Mouse (Mus musculus) limb, embryonic 12.5 days (tissue): ENCODE results near the gene Lrfn3. TPM values are rescaled to one million over a fixed set of nuclear protein-coding genes. Genes with fewer than 3 reads are reported as not detected.

Experiments
- ATAC-seq: fragments of 200-750 bp; cut with Nextera tagmentation; 2 replicates; pipeline ENCODE4 v1.8.0; 2017; ENCODE audit warnings: low read depth, moderate TSS enrichment; ENCODE audit not compliant: insufficient number of reproducible peaks, insufficient read depth, low FRiP score, low TSS enrichment
- H3K27ac ChIP-seq: fragments of 300-500 bp; sonication (generic); 2 replicates; pipeline ENCODE4 v1.5.1; 2016; ENCODE audit warnings: mild to moderate bottlenecking, moderate library complexity
- H3K27me3 ChIP-seq: fragments of 300-500 bp; sonication (generic); 2 replicates; pipeline ENCODE4 v1.6.1; 2016; ENCODE audit warnings: mild to moderate bottlenecking, moderate library complexity
- H3K36me3 ChIP-seq: fragments of 300-500 bp; sonication (generic); 2 replicates; pipeline ENCODE4 v1.6.1; 2016; ENCODE audit warnings: mild to moderate bottlenecking, moderate library complexity
- H3K4me1 ChIP-seq: fragments of 300-500 bp; sonication (generic); replicated peaks from 2 replicates; pipeline ENCODE4 v1.6.1; 2016
- H3K4me2 ChIP-seq: fragments of 300-500 bp; sonication (generic); 2 replicates; pipeline ENCODE4 v1.6.1; 2016; ENCODE audit warnings: mild to moderate bottlenecking, moderate library complexity
- H3K4me3 ChIP-seq: fragments of 300-500 bp; sonication (generic); replicated peaks from 2 replicates; pipeline ENCODE4 v1.5.1; 2016; ENCODE audit warnings: mild to moderate bottlenecking
- H3K9ac ChIP-seq: fragments of 300-500 bp; sonication (generic); replicated peaks from 2 replicates; pipeline ENCODE4 v1.6.1; 2016; ENCODE audit warnings: mild to moderate bottlenecking, moderate library complexity
- H3K9me3 ChIP-seq: fragments of 300-500 bp; sonication (generic); 2 replicates; pipeline ENCODE4 v1.6.1; 2016; ENCODE audit warnings: mild to moderate bottlenecking, moderate library complexity
- WGBS: fragments of 180-500 bp; shearing (Covaris S2); methylation state at CpG from one replicate; pipeline ENCODE4 v1.1.7; 2016; 5-methylcytosine and 5-hydroxymethylcytosine counted together
- polyA plus RNA-seq: library from polyadenylated mRNA; unstranded; fragments of >200 nt; fragmentation: Nextera tagmentation; extraction: Ambion mirVana; gene quantifications from 2 replicates; pipeline ENCODE4 v1.2.1, GENCODE M21; 2016

The Lrfn3 gene
- polyA plus RNA-seq, 1 experiment from 2014 or later: 6.2 TPM

DNA sequence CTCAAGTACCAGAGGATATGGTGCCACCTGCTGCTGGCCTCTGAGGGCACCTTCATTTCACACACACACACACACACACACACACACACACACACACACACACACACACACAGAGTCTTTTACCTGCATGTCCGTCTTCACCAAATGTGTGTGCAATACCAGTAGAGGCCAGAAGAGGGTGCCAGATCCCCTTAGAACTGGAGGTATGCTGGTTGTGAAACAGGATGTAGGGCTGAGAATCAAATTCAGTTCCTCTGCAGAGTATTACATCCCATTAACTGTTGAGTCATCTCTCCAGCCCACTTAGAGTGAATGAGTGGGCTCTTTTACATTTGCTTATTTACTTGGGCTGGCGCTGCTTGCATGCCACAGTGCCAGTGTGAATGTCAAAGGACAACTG is 37.2 kb downstream of the Lrfn3 start:
- 41% methylated on average over 2 of the region's 2 CpGs for WGBS
- Histone ChIP-seq H3K9me3 (peaks cover 7% of the 10 kb centered on the region; the same call in 1 of the 2 replicates), H3K4me2 (no peak overlapping the region), H3K27ac (no peak overlapping the region), H3K27me3 (no peaks in the 10 kb centered on the region), H3K9ac (no peak overlapping the region), H3K36me3 (no peaks in the 10 kb centered on the region), H3K4me1 (peaks cover 14% of the 10 kb centered on the region), H3K4me3 (no peak overlapping the region)
- ATAC-seq: no peak

DNA sequence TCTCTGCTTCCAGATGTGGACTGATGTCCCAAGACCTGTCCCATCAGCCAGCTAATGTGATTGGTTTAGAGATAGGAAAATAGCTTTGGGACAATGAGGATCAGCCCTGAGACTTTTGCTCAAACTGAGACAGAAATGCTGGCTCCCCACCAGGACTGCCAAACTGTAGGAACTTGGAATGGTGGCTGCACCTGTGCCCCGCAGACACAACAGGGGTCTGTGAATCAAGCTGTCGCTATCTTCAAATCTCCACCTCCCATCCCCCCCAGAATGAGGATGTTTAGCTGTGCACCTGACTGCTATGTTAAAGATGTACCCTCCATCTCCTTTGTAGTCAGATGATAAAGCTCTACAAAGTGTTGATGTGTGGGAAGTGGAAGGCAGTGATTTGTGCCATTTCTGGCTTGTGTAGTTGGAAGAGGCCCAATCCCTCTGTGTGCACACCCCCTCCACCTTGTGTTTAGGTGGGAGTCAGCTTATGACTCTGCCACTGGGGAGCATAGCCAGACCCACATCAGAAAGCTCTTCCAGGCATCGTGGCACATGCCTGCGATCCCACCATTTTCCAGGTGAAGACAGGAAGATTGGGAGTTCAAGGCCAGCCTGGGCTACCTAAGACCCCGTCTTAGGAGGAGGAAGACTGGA is 38.1 kb downstream of the Lrfn3 start:
- Histone ChIP-seq H3K9me3 (peaks cover 7% of the 10 kb centered on the region; the same call in 1 of the 2 replicates), H3K4me1 (peaks cover 14% of the 10 kb centered on the region), H3K36me3 (peaks cover 1% of the 10 kb centered on the region; the same call in 1 of the 2 replicates), H3K27me3 (no peaks in the 10 kb centered on the region), H3K4me3 (no peak overlapping the region), H3K9ac (no peak overlapping the region), H3K4me2 (no peak overlapping the region), H3K27ac (no peak overlapping the region)
- WGBS: 83% methylated on average over 5 of the region's 5 CpGs
- ATAC-seq: no peak

DNA sequence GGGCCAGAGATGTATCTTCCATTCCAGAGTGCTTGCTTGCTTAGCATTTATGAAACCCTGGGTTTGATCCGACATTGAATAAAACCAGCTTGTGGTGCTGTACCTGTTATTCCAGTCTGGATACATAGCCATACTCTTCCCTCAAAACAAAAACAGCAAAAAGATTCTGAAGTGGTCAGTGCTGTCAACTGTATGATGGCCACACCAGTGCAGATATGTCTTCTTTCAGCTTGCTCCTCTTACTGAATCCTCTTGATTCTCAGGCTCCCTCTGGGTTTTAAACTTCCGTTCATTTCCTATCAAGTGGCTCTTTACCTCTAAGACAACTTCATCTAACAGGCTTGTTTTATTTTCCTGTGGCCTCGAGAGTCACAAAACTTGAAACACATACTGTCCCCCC is 38.8 kb downstream of the Lrfn3 start, which contains the start of gene Sdhaf1:
Sdhaf1 (minus strand) TSS at position 101 of the 400 bp plus-strand sequence.
- Histone ChIP-seq H3K9ac (no peak within 1 kb of the TSS; the same call in 1 of the 2 replicates), H3K4me2 (peak within 1 kb of the TSS; percentile 69), H3K36me3 (peaks cover 7% of the 10 kb centered on the region), H3K4me3 (peak within 1 kb of the TSS; percentile 73), H3K4me1 (peaks cover 14% of the 10 kb centered on the region), H3K27me3 (no peaks in the 10 kb centered on the region), H3K27ac (peak within 1 kb of the TSS; percentile 84), H3K9me3 (peaks cover 7% of the 10 kb centered on the region; the same call in 1 of the 2 replicates)
- ATAC-seq: no peak
- WGBS: 77% methylated on average over 3 of the region's 3 CpGs

DNA sequence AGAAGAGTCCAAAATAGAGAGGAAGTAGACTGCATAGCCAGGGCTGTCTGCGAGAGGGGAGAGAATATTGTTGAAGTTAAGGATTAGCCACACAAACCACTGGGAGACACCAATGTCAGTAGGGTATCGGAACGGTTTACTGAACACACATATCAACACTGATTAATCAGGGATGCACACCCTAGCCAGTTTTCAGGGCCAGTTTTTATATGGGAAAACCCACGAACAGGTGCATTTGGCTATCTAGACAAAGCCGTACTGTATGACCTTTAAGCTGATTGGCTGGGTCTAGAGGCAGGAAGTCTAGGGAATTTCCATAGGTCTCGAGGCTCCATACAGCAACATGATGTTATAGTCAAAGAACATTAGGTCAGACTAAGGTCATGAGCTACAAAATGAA is 39.7 kb downstream of the Lrfn3 start:
- ATAC-seq: no peak
- Histone ChIP-seq H3K9ac (no peak overlapping the region; the same call in 1 of the 2 replicates), H3K27me3 (no peaks in the 10 kb centered on the region), H3K4me3 (peak overlapping the region; percentile 73), H3K4me1 (peaks cover 14% of the 10 kb centered on the region), H3K36me3 (peaks cover 17% of the 10 kb centered on the region), H3K4me2 (peak overlapping the region; percentile 69), H3K9me3 (peaks cover 7% of the 10 kb centered on the region; the same call in 1 of the 2 replicates), H3K27ac (peak overlapping the region; percentile 84)
- WGBS: 46% methylated on average over 6 of the region's 6 CpGs

DNA sequence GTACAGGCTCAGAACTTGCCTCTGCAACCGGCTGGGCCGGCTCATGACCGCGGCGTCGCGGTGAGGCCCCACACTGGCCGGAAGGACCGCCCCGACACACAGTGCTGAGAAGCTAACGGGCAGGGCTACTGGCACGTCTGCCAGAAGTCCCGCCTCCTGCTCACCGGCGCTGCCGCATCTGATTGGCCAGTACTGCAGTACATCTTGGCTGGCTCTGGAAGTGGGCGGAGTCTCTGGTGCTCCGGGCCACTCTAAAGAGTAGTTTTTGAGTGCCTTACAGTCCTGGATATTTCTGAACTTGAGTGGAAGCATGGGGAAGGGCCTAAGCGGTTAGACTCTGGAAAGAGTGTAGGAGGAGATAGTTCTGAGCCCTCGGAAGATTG is 40.3 kb downstream of the Lrfn3 start:
- peak; percentile 98 for ATAC-seq
- H3K4me3 ChIP-seq: peak overlapping the region; percentile 73
- H3K9me3 ChIP-seq: peaks cover 7% of the 10 kb centered on the region; the same call in 1 of the 2 replicates
- H3K27ac ChIP-seq: peak overlapping the region; percentile 84
- H3K36me3 ChIP-seq: peaks cover 20% of the 10 kb centered on the region
- under 1% methylated on average over 20 of the region's 20 CpGs for WGBS
- H3K4me1 ChIP-seq: peaks cover 14% of the 10 kb centered on the region
- H3K27me3 ChIP-seq: no peaks in the 10 kb centered on the region
- peak overlapping the region; percentile 69 for H3K4me2 ChIP-seq
- H3K9ac ChIP-seq: peak overlapping the region; percentile 79

DNA sequence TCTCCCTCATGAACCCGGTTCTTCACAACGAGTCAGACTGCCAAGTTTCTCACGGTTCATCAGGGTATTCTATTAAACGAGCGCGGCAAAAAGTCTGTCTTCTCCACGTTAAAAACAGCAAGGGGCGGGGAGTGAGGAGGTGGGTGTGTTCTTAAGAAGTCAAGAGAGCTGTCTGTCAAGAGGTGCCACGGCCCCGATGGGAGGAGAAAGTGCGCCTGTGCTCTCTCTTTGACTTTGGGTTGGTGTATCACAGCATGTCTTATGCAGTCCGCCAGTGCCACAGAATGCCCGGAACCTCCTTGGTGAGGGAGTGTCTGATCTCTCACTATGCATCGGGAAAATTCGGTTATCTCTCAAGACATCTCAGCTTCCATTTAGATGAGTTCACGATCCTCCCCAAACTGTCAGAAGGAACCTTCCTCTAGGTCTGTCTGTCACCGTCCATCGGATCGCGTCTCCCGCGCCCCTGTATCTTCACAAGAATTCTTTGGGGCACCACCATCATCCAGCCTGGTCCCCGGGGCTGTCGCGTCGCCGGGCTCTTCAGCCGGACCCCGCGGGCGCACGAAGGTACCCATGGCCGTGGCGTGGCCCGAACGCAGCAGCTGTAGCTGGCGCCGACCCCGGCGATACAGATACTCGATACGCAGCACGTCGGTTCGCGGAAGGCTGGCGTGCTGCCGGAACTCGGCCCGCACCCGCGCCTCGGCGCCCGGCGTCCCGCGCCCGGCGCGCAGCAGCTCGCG is 40.9 kb downstream of the Lrfn3 start, which contains the start of gene E130208F15Rik:
E130208F15Rik (plus strand) TSS at position 202 of the 746 bp plus-strand sequence.
- Histone ChIP-seq H3K9me3 (peaks cover 7% of the 10 kb centered on the region; the same call in 1 of the 2 replicates), H3K36me3 (peaks cover 26% of the 10 kb centered on the region), H3K4me2 (peak within 1 kb of the TSS; percentile 69), H3K27ac (peak within 1 kb of the TSS; percentile 84), H3K4me3 (peak within 1 kb of the TSS; percentile 73), H3K27me3 (no peaks in the 10 kb centered on the region), H3K4me1 (peaks cover 14% of the 10 kb centered on the region), H3K9ac (peak within 1 kb of the TSS; percentile 79)
- WGBS: under 1% methylated on average over 63 of the region's 63 CpGs
- ATAC-seq: peak; percentile 74

DNA sequence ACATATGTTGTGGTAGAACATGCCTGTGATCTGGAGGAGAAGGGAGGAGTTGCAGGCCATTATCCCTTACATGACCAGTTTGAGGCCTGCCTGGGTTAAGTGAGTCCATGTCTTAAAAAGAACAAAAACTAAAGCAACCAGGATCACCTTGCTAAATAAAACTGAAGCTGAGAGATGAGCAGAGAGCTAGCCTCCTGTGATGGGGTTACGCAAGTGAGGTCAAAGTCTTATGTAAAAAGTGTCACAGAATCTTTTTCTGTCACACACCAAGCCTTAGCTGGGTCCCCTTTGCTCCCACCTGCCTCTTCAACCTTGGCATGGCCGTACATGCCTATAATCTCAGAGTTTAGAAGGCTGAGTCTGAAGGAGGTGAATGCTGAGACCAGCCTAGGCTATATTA is 41.6 kb downstream of the Lrfn3 start:
- Histone ChIP-seq H3K9ac (0 out of 2 replicates have a peak overlapping the region, but pooled peaks have one; percentile 79), H3K27ac (no peak overlapping the region)
- no peak for ATAC-seq

DNA sequence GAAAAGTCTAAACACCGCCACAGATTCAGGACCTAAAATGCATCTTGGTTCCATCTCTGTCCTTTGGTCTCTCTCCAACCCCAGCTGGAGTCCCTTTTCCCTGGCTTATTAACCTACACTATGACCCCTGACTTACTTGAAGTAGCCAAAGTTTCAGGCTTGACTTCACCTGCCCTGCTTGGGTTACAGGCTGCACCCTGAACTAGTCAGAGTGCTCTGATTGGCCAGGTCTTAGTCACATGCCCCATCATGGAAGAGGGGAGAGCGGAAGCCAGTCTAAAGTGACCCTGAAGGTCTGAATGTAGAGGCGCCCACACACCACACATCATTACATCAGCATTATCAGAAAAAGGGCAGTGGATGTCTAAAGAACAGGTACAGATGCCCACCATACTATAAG is 44.4 kb downstream of the Lrfn3 start:
- ATAC-seq: no peak
- Histone ChIP-seq H3K27me3 (no peaks in the 10 kb centered on the region), H3K4me2 (no peak overlapping the region), H3K36me3 (peaks cover 39% of the 10 kb centered on the region), H3K9ac (no peak overlapping the region), H3K27ac (no peak overlapping the region), H3K9me3 (no peaks in the 10 kb centered on the region), H3K4me3 (no peak overlapping the region), H3K4me1 (peaks cover 40% of the 10 kb centered on the region)
- 84% methylated on average over 3 of the region's 3 CpGs for WGBS

More for the DNA sequence above, 41.6 kb downstream of the Lrfn3 start:
- peaks cover 30% of the 10 kb centered on the region for H3K36me3 ChIP-seq
- peak overlapping the region; percentile 73 for H3K4me3 ChIP-seq
- H3K4me1 ChIP-seq: peaks cover 17% of the 10 kb centered on the region
- no peaks in the 10 kb centered on the region for H3K27me3 ChIP-seq
- H3K4me2 ChIP-seq: peak overlapping the region; percentile 69
- peaks cover 7% of the 10 kb centered on the region; the same call in 1 of the 2 replicates for H3K9me3 ChIP-seq
- WGBS: 80% methylated on average over 2 of the region's 2 CpGs

DNA sequence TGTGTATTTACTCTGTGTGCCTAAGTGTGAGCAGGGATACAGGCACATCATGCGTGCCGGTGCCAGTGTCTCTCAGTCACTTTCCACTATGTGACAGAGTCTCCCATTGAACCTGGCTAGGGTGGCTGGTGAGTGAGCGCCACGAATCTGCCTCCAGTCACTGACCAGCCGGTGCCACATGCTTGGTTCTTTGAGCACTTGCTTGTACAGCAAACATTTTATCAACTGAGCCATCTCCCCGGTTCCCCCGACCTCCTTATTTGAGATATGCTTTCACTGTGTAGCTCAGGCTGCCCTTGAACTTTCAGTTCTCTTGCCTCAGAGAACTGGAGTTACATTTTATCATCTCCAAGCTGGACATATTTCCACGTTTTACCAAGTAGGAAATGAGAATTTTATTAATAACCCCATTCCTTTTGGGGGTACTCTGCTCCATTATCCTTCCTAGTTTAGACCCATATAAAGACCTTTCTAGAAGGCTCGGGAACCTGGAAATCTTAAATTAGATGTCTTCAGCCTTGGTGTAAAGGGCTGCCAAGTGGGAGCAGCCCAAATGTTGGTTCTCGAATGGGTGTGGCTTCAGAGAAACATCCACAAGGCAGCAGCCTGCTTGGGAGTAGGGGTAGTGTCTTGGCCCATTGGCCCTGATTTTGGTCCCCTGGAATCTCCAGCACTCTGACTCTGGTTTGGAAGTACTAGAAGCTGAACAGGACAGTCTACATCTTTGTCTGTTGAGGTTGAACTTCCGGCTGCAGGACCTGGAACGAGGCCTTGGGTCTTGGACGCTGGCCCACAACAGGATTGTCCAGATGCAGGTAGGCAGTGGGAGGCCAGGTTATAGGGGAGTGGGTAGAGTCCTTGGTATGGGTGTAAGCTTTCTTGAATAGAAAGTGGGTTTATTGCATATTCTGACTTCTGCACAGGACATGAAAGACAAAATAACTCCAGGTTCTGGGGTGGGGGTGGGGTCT is 46.7 kb downstream of the Lrfn3 start:
- Histone ChIP-seq H3K27me3 (no peaks in the 10 kb centered on the region), H3K36me3 (peaks cover 59% of the 10 kb centered on the region), H3K9me3 (no peaks in the 10 kb centered on the region), H3K4me2 (peak overlapping the region; percentile 66), H3K27ac (peak overlapping the region; percentile 87; the same call in 1 of the 2 replicates), H3K4me3 (peak overlapping the region; percentile 61), H3K9ac (peak overlapping the region; percentile 74), H3K4me1 (peaks cover 27% of the 10 kb centered on the region)
- 74% methylated on average over 13 of the region's 13 CpGs for WGBS
- ATAC-seq: no peak

DNA sequence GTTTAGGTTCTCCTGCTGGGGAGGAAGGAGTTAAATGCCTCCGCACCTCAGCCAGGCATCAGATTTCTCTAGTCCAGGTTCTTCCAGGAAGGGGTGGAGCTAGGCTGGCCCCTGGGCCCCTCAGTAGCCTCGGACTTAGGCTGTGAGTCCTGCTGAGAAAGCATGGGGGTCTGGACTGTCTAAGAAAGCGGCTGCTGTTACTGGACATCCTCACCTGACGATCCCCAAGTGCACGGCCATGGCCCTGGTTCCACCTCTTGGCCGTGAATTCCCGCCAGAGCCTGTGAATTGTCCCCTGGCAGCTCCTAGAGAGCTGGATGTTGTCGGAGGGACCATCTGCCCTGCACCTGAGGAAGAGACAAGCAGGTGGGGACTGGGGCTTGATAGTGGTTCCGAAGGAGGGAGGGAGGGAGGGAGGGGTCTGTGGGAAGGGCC is 47.8 kb downstream of the Lrfn3 start, which contains the start of gene Syne4:
Syne4 (plus strand) TSS at position 87 of the 435 bp plus-strand sequence.
- H3K4me3 ChIP-seq: peak within 1 kb of the TSS; percentile 61
- peak within 1 kb of the TSS; percentile 87 for H3K27ac ChIP-seq
- peak within 1 kb of the TSS; percentile 74 for H3K9ac ChIP-seq
- peak; percentile 79 for ATAC-seq
- peaks cover 64% of the 10 kb centered on the region for H3K36me3 ChIP-seq
- no peaks in the 10 kb centered on the region for H3K27me3 ChIP-seq
- 0% methylated on average over 9 of the region's 9 CpGs for WGBS
- H3K4me1 ChIP-seq: peaks cover 32% of the 10 kb centered on the region
- H3K4me2 ChIP-seq: peak within 1 kb of the TSS; percentile 66
- no peaks in the 10 kb centered on the region for H3K9me3 ChIP-seq
